Comparison of ENCODE assay signal across 13 mouse cellular contexts in genomic region chr11:80485120-80485551, GRCm38 (mm10). TPM values are rescaled to one million over a fixed set of nuclear protein-coding genes. Genes with fewer than 3 reads are reported as not detected.
A peak's percentile ranks its signal among the peaks of the same experiment; 100 is the strongest.
DNase-seq lines count a peak whose midpoint lies in the region; ATAC-seq lines count a peak whose summit lies in the region.
"Had no signal": no experiment of that assay in that cellular context is flagged by ENCODE, and none has a peak within 500 bp of the region (broad histone marks: within the 10 kb centered on the region; RNA-seq: fewer than 3 reads in every experiment).

No protein-coding gene starts in this region.

- DNase-seq in cerebellum, adult 11-12 months, result peak; percentile 39
- DNase-seq in hindbrain, embryonic 14.5 days (ENCODE audit: low spot score), result no peak
- no peak for DNase-seq in midbrain, embryonic 10.5 days (ENCODE audit: low spot score)
- no peak for DNase-seq in midbrain, embryonic 11.5 days (ENCODE audit: low spot score, missing footprints)
- DNase-seq in gastrocnemius, postnatal 36 days, result no peak
- DNase-seq: gastrocnemius, adult 2 months; kidney, postnatal 10 days; thymus, adult 2 months had no signal

- H3K4me1 ChIP-seq in hindbrain, embryonic 13.5 days (replicated peaks), result peaks cover 91% of the 10 kb centered on the region
- H3K4me1 ChIP-seq in hindbrain, embryonic 14.5 days (replicated peaks; ENCODE audit: control insufficient read depth, insufficient read depth, low read length), result peaks cover 72% of the 10 kb centered on the region
- peaks cover 67% of the 10 kb centered on the region for H3K4me1 ChIP-seq in midbrain, embryonic 10.5 days
- peaks cover 20% of the 10 kb centered on the region for H3K4me1 ChIP-seq in midbrain, embryonic 11.5 days (ENCODE audit: control insufficient read depth, insufficient read depth, low read length)
- peaks cover 76% of the 10 kb centered on the region for H3K4me1 ChIP-seq in neural tube, embryonic 15.5 days

- no peak overlapping the region for H3K4me2 ChIP-seq in hindbrain, embryonic 13.5 days
- no peak overlapping the region for H3K4me2 ChIP-seq in hindbrain, embryonic 14.5 days (replicated peaks)
- no peak overlapping the region for H3K4me2 ChIP-seq in midbrain, embryonic 11.5 days
- no peak overlapping the region for H3K4me2 ChIP-seq in neural tube, embryonic 15.5 days
- H3K4me2 ChIP-seq: heart, embryonic 13.5 days had no signal

- intact Hi-C loops in gastrocnemius, postnatal 36 days (cut with DNase I), result no loop called here

- H3K27me3 ChIP-seq in hindbrain, embryonic 13.5 days, result peaks cover 12% of the 10 kb centered on the region; the same call in 1 of the 2 replicates
- no peaks in the 10 kb centered on the region for H3K27me3 ChIP-seq in hindbrain, embryonic 14.5 days (ENCODE audit: control insufficient read depth, insufficient read depth, low read length)
- H3K27me3 ChIP-seq in midbrain, embryonic 10.5 days (ENCODE audit: low read depth, poor library complexity, severe bottlenecking), result peaks cover 52% of the 10 kb centered on the region
- H3K27me3 ChIP-seq in midbrain, embryonic 11.5 days (ENCODE audit: control insufficient read depth, insufficient read depth, low read length), result peaks cover 4% of the 10 kb centered on the region; the same call in 1 of the 2 replicates
- no peaks in the 10 kb centered on the region for H3K27me3 ChIP-seq in neural tube, embryonic 15.5 days (replicated peaks)

- peaks cover 10% of the 10 kb centered on the region for H3K36me3 ChIP-seq in hindbrain, embryonic 13.5 days
- H3K36me3 ChIP-seq in hindbrain, embryonic 14.5 days (replicated peaks; ENCODE audit: control insufficient read depth, insufficient read depth), result peaks cover 21% of the 10 kb centered on the region
- H3K36me3 ChIP-seq in midbrain, embryonic 10.5 days, result peaks cover 5% of the 10 kb centered on the region; the same call in 1 of the 2 replicates
- H3K36me3 ChIP-seq in midbrain, embryonic 11.5 days (ENCODE audit: control insufficient read depth, insufficient read depth, low read length), result no peaks in the 10 kb centered on the region
- no peaks in the 10 kb centered on the region; the same call in 1 of the 2 replicates for H3K36me3 ChIP-seq in neural tube, embryonic 15.5 days

- ATAC-seq in cerebellum, adult (ENCODE audit: insufficient number of reproducible peaks, low FRiP score, low TSS enrichment), result no peak
- ATAC-seq in hindbrain, embryonic 13.5 days (ENCODE audit: low FRiP score), result no peak
- no peak for ATAC-seq in hindbrain, embryonic 14.5 days (ENCODE audit: low FRiP score)
- ATAC-seq in midbrain, embryonic 11.5 days (ENCODE audit: low FRiP score), result no peak
- no peak for ATAC-seq in neural tube, embryonic 15.5 days (ENCODE audit: low FRiP score)
- ATAC-seq: inflammation-experienced regulatory T-cells, adult 6 months had no signal

- H3K27ac ChIP-seq in hindbrain, embryonic 13.5 days, result peak overlapping the region; percentile 91; the same call in 1 of the 2 replicates
- no peak overlapping the region for H3K27ac ChIP-seq in hindbrain, embryonic 14.5 days
- H3K27ac ChIP-seq in midbrain, embryonic 10.5 days (replicated peaks), result peak overlapping the region; percentile 38; the same call in 1 of the 2 replicates
- H3K27ac ChIP-seq in midbrain, embryonic 11.5 days (ENCODE audit: low read depth, low read length), result no peak overlapping the region
- peak overlapping the region; percentile 81; the same call in 1 of the 2 replicates for H3K27ac ChIP-seq in neural tube, embryonic 15.5 days (replicated peaks)
- H3K27ac ChIP-seq: gastrocnemius, adult 2 months; heart, embryonic 13.5 days had no signal

- 83% methylated on average over 9 of the region's 9 CpGs for WGBS in hindbrain, embryonic 13.5 days
- WGBS in hindbrain, embryonic 14.5 days, result 78% methylated on average over 9 of the region's 9 CpGs
- WGBS in midbrain, embryonic 10.5 days, result 82% methylated on average over 9 of the region's 9 CpGs
- WGBS in midbrain, embryonic 11.5 days, result 82% methylated on average over 8 of the region's 9 CpGs
- 76% methylated on average over 9 of the region's 9 CpGs for WGBS in neural tube, embryonic 15.5 days

- no peaks in the 10 kb centered on the region for H3K9me3 ChIP-seq in hindbrain, embryonic 13.5 days
- no peaks in the 10 kb centered on the region for H3K9me3 ChIP-seq in hindbrain, embryonic 14.5 days (ENCODE audit: control insufficient read depth, low read length)
- no peaks in the 10 kb centered on the region for H3K9me3 ChIP-seq in midbrain, embryonic 10.5 days (replicated peaks)
- H3K9me3 ChIP-seq in midbrain, embryonic 11.5 days (ENCODE audit: control insufficient read depth, low read length), result no peaks in the 10 kb centered on the region
- H3K9me3 ChIP-seq in neural tube, embryonic 15.5 days (replicated peaks), result no peaks in the 10 kb centered on the region
- H3K9me3 ChIP-seq: heart, embryonic 13.5 days had no signal

- H3K4me3 ChIP-seq in hindbrain, embryonic 13.5 days, result no peak overlapping the region
- no peak overlapping the region for H3K4me3 ChIP-seq in hindbrain, embryonic 14.5 days (replicated peaks; ENCODE audit: low read length)
- no peak overlapping the region for H3K4me3 ChIP-seq in midbrain, embryonic 10.5 days
- no peak overlapping the region for H3K4me3 ChIP-seq in midbrain, embryonic 11.5 days (ENCODE audit: low read depth, low read length)
- H3K4me3 ChIP-seq in neural tube, embryonic 15.5 days (replicated peaks), result no peak overlapping the region
- H3K4me3 ChIP-seq: gastrocnemius, adult 2 months; heart, embryonic 13.5 days had no signal

- H3K9ac ChIP-seq in hindbrain, embryonic 13.5 days, result peak overlapping the region; percentile 66
- no peak overlapping the region for H3K9ac ChIP-seq in hindbrain, embryonic 14.5 days
- no peak overlapping the region for H3K9ac ChIP-seq in midbrain, embryonic 11.5 days (ENCODE audit: low read length)
- no peak overlapping the region for H3K9ac ChIP-seq in neural tube, embryonic 15.5 days (replicated peaks)
- H3K9ac ChIP-seq: heart, embryonic 13.5 days had no signal

RNA-seq across cellular contexts. Expression of gene Cdk5r1, which starts 8.3 kb away (rescaled TPM):
- polyA plus RNA-seq in hindbrain, embryonic 13.5 days (2015; fragmentation: Nextera tagmentation; extraction: Ambion mirVana), result 93.2 and 105 TPM in 2 replicates
- polyA plus RNA-seq in hindbrain, embryonic 14.5 days (2014; fragmentation: Nextera tagmentation; extraction: Ambion mirVana), result 90.1 and 92.7 TPM in 2 replicates
- 5.2 and 11.2 TPM in 2 replicates for polyA plus RNA-seq in midbrain, embryonic 10.5 days (2016; fragmentation: Nextera tagmentation; extraction: Ambion mirVana)
- 16.3 and 16.6 TPM in 2 replicates for polyA plus RNA-seq in midbrain, embryonic 11.5 days (2014; fragmentation: Nextera tagmentation; extraction: Ambion mirVana)
- polyA plus RNA-seq in neural tube, embryonic 15.5 days (2015; fragmentation: Nextera tagmentation; extraction: Ambion mirVana), result 69.6 and 82.7 TPM in 2 replicates
- total RNA-seq in gastrocnemius, postnatal 36 days (2021), result under 1 TPM; 0.47 to 0.89 TPM

RNA-seq across cellular contexts. Expression of gene Psmd11, which starts 56.7 kb away (rescaled TPM):
- 293 and 331 TPM in 2 replicates for polyA plus RNA-seq in hindbrain, embryonic 13.5 days (2015; fragmentation: Nextera tagmentation; extraction: Ambion mirVana)
- polyA plus RNA-seq in hindbrain, embryonic 14.5 days (2014; fragmentation: Nextera tagmentation; extraction: Ambion mirVana), result 256 and 266 TPM in 2 replicates
- polyA plus RNA-seq in midbrain, embryonic 10.5 days (2016; fragmentation: Nextera tagmentation; extraction: Ambion mirVana), result 400 and 418 TPM in 2 replicates
- 347 and 375 TPM in 2 replicates for polyA plus RNA-seq in midbrain, embryonic 11.5 days (2014; fragmentation: Nextera tagmentation; extraction: Ambion mirVana)
- 271 and 274 TPM in 2 replicates for polyA plus RNA-seq in neural tube, embryonic 15.5 days (2015; fragmentation: Nextera tagmentation; extraction: Ambion mirVana)
- total RNA-seq in gastrocnemius, postnatal 36 days (2021), result 100 to 1,000 TPM; 125 to 138 TPM

Comparison
In these comparisons a context has a peak if more than half of its experiments do, and no peak if none do; other contexts are left out.
1. H3K27ac ChIP-seq: peak in hindbrain, embryonic 13.5 days (single experiment), midbrain, embryonic 10.5 days (single experiment) and neural tube, embryonic 15.5 days (single experiment); none in hindbrain, embryonic 14.5 days (single experiment) and midbrain, embryonic 11.5 days (single experiment).